In the genomic region with DNA sequence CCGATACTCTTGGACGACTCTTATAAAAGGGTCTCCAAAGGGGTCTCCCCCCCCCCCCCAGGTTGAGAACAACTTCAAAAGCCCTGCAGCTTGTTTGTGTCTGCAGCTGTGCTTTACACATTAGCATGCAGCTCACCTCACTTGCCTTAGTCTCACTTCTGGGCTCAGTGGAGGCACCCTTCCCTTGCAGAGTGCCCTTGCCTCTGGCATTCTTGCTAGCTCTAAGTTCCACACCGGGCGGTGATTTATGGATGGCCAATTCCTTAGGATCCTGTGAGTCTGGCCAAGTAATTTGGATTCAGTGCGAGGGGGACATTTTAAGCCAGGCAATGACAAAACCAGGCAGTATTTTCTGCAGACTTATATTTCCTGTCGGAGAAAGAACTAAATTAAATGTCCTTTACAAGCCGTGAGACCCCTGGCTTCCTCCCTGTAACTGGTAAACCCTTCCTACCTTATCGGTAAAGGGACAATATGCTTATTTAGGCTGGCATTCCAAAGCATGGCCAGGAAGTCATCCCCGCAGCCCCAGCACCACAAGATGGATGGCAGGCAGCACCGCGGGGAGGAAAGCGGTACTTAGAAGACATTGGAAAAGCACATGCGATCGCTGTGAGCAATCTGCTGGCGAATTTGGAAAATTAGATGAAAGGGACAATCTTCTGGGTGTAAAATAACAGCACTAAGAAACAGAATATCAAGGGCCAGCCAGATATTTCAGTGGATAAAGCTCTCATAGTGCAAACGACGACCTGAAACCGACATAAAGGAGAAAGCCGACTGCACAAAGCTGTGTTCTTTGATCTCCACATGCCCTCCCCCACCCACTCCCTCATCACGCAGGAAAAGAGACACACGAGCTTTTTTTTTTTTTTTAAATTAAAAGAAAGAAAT, we compare ENCODE assay signal across 8 mouse cellular contexts. TPM values are rescaled to one million over a fixed set of nuclear protein-coding genes. Genes with fewer than 3 reads are reported as not detected.
DNase-seq lines count a peak whose midpoint lies in the region; ATAC-seq and TF ChIP-seq lines count a peak whose summit lies in the region.

No protein-coding gene starts in this region.

- no peak for DNase-seq in layer of hippocampus, adult 2 months (ENCODE audit: low spot score in 2 of 2)
- no peak for DNase-seq in layer of hippocampus, postnatal 25 days (ENCODE audit: extremely low spot score in 1 of 2, low spot score in 1 of 2)
- peak; percentile 22 to 26 for DNase-seq in adrenal gland, postnatal 36 days
- DNase-seq in hindbrain, postnatal 0 days (ENCODE audit: low spot score): peak; percentile 61
- peak; percentile 26 for DNase-seq in liver
- no peak for DNase-seq in T-cell, adult 2 months (ENCODE audit: low spot score)

- H3K36me3 ChIP-seq in hindbrain, postnatal 0 days (ENCODE audit: insufficient read depth, low read length): no peaks in the 10 kb centered on the region
- H3K36me3 ChIP-seq in neural tube, embryonic 15.5 days: no peaks in the 10 kb centered on the region

- peak overlapping the region; percentile 56 for H3K4me3 ChIP-seq in layer of hippocampus, adult 2 months
- peak overlapping the region; percentile 39 for H3K4me3 ChIP-seq in embryonic fibroblast, embryonic 13.5 days (ENCODE audit: insufficient read depth, low read length)
- peak overlapping the region; percentile 30 for H3K4me3 ChIP-seq in hindbrain, postnatal 0 days (ENCODE audit: low read length)
- peak overlapping the region; percentile 39 for H3K4me3 ChIP-seq in neural tube, embryonic 15.5 days (replicated peaks)

- ATAC-seq in hindbrain, postnatal 0 days: peak; percentile 60
- ATAC-seq in neural tube, embryonic 15.5 days (ENCODE audit: low FRiP score): peak; percentile 62; the same call in 1 of the 2 replicates

- no peaks in the 10 kb centered on the region for H3K9me3 ChIP-seq in hindbrain, postnatal 0 days (ENCODE audit: low read length)
- H3K9me3 ChIP-seq in neural tube, embryonic 15.5 days (replicated peaks): no peaks in the 10 kb centered on the region

- H3K4me1 ChIP-seq in embryonic fibroblast, embryonic 13.5 days (ENCODE audit: control insufficient read depth, insufficient read depth, low read length): no peaks in the 10 kb centered on the region; the same call in 1 of the 2 replicates
- no peaks in the 10 kb centered on the region; the same call in 1 of the 2 replicates for H3K4me1 ChIP-seq in hindbrain, postnatal 0 days (ENCODE audit: insufficient read depth, low read length)
- H3K4me1 ChIP-seq in neural tube, embryonic 15.5 days: peaks cover 24% of the 10 kb centered on the region

- peak overlapping the region; percentile 55 for H3K4me2 ChIP-seq in hindbrain, postnatal 0 days (ENCODE audit: low read depth, low read length)
- peak overlapping the region; percentile 59 for H3K4me2 ChIP-seq in neural tube, embryonic 15.5 days

- no peaks in the 10 kb centered on the region for H3K27me3 ChIP-seq in hindbrain, postnatal 0 days (ENCODE audit: insufficient read depth, low read length)
- 0 out of 2 replicates have a peak, but pooled peaks cover 4% of the 10 kb centered on the region for H3K27me3 ChIP-seq in neural tube, embryonic 15.5 days (replicated peaks)

- 20% methylated on average over 21 of the region's 21 CpGs for WGBS in hindbrain, postnatal 0 days
- 11% methylated on average over 21 of the region's 21 CpGs for WGBS in neural tube, embryonic 15.5 days

- H3K9ac ChIP-seq in hindbrain, postnatal 0 days (replicated peaks; ENCODE audit: low read length): peak overlapping the region; percentile 56
- H3K9ac ChIP-seq in neural tube, embryonic 15.5 days (replicated peaks): peak overlapping the region; percentile 44

- peak; percentile 40 for TF ChIP-seq POLR2A in embryonic fibroblast, embryonic 13.5 days (IDR thresholded peaks at IDR 0.05; ENCODE audit: low read depth, low read length)

- peak overlapping the region; percentile 95 for H3K27ac ChIP-seq in layer of hippocampus, adult 2 months
- H3K27ac ChIP-seq in embryonic fibroblast, embryonic 13.5 days (ENCODE audit: insufficient read depth, low read length): peak overlapping the region; percentile 99
- H3K27ac ChIP-seq in hindbrain, postnatal 0 days: peak overlapping the region; percentile 96
- H3K27ac ChIP-seq in neural tube, embryonic 15.5 days (replicated peaks): peak overlapping the region; percentile 96

- no peak for TF ChIP-seq CTCF in layer of hippocampus, adult 2 months (conservative IDR thresholded peaks at IDR 0.05)
- no peak for TF ChIP-seq CTCF in embryonic fibroblast, embryonic 13.5 days (IDR thresholded peaks at IDR 0.05; ENCODE audit: borderline replicate concordance, insufficient read depth, low read length)
- no peak for TF ChIP-seq CTCF in hindbrain, postnatal 0 days (IDR thresholded peaks at IDR 0.05; ENCODE audit: low read depth)

RNA-seq across cellular contexts. Expression of gene Ddx3x, which starts 39.1 kb away (rescaled TPM):
- total RNA-seq in layer of hippocampus, adult 2 months (2021): 100 to 1,000 TPM; 161 to 191 TPM
- 100 to 1,000 TPM; 163 to 190 TPM for total RNA-seq in layer of hippocampus, postnatal 25 days (2021)
- 100 to 1,000 TPM; 362 to 459 TPM for total RNA-seq in adrenal gland, postnatal 36 days (2021)
- polyA plus RNA-seq in embryonic fibroblast, embryonic 13.5 days (2011; ENCODE audit: insufficient read length, low read depth, missing spikeins): 266 and 340 TPM in 2 replicates
- total RNA-seq in hindbrain, postnatal 0 days (2014; rRNA removed): 92.2 and 103 TPM in 2 replicates
- polyA plus RNA-seq in hindbrain, postnatal 0 days (2015; fragmentation: Nextera tagmentation; extraction: Ambion mirVana): 91.7 and 110 TPM in 2 replicates
- 85.8 and 102 TPM in 2 replicates for polyA plus RNA-seq in neural tube, embryonic 15.5 days (2015; fragmentation: Nextera tagmentation; extraction: Ambion mirVana)

Comparison
In these comparisons a context has a peak if more than half of its experiments do, and no peak if none do; other contexts are left out.
1. DNase-seq: peak in adrenal gland, postnatal 36 days (2 of 2), hindbrain, postnatal 0 days (single experiment) and liver (single experiment); none in layer of hippocampus, adult 2 months (0 of 2), layer of hippocampus, postnatal 25 days (0 of 2) and T-cell, adult 2 months (single experiment).
2. Peak in every context shown above with its lines, with median percentiles within 50 percentile points of each other: H3K27ac ChIP-seq and H3K4me3 ChIP-seq.